Mouse (Mus musculus): ENCODE data around the gene Cecr2. TPM values are rescaled to one million over a fixed set of nuclear protein-coding genes. Genes with fewer than 3 reads are reported as not detected.

The Cecr2 gene
- polyA plus RNA-seq, 1 experiment from 2014 or later: 5.0 TPM

DNA sequence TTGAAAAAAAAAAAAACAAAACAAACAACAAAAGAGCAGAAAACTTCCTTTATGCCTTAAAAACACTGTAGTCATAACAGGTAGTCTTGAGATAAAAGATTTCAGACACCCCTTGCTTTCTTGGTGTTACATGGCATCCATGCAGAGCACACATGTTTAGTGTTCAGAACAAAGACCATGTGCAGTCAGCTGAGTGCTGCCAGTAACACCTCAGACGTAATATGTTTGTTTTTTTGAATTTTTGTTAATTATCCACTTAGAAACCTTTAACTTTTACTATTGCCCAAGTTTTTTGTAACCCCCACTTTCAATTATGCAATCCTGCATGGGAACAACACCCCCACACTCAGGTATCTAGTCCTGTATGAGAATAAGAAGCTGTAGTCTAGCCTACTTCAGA is 42.6 kb downstream of the Cecr2 start:
- Histone ChIP-seq H3K4me2 (ENCODE audit: low read depth, low read length) (0 out of 2 replicates have a peak overlapping the region, but pooled peaks have one; percentile 30), H3K27ac (ENCODE audit: low read depth) (peak overlapping the region; percentile 86), H3K9me3 (ENCODE audit: low read length) (no peaks in the 10 kb centered on the region), H3K27me3 (ENCODE audit: insufficient read depth, low read length) (no peaks in the 10 kb centered on the region), H3K36me3 (replicated peaks; ENCODE audit: insufficient read depth, low read length) (no peaks in the 10 kb centered on the region), H3K4me3 (ENCODE audit: low read depth, low read length) (no peak overlapping the region), H3K9ac (replicated peaks) (no peak overlapping the region), H3K4me1 (ENCODE audit: insufficient read depth) (peaks cover 4% of the 10 kb centered on the region)
- WGBS (ENCODE audit: insufficient replicate concordance): 61% methylated on average over 1 of the region's 1 CpGs
- DNase-seq (no peak), ATAC-seq (peak; percentile 90)
- TF ChIP-seq EP300 (IDR thresholded peaks at IDR 0.05; ENCODE audit: low read depth) (peak; percentile 22; the same call in 1 of the 2 replicates), CTCF (IDR thresholded peaks at IDR 0.05; ENCODE audit: low read depth) (no peak)

DNA sequence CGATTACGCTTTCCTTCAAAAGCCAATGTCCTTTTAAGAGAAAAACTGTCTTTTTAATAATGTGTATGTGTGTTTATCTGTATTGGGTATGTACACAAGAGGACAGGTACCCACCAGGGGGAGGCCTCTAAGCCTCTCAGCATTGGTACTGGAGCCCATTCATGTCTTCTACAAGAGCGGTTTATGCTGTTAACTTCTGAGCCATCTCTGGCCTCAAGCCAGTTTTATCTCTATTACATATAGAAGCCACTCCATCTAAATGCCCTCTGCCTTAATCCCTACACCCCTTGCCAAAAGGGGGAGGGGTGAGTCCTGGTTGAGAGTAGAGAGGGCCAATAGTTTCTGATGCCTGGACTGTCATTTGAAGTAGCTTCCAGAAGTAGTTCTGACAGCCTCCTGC is 48.6 kb downstream of the Cecr2 start:
- H3K9me3 ChIP-seq (ENCODE audit: low read length): no peaks in the 10 kb centered on the region
- no peaks in the 10 kb centered on the region for H3K27me3 ChIP-seq (ENCODE audit: insufficient read depth, low read length)
- TF ChIP-seq CTCF (IDR thresholded peaks at IDR 0.05; ENCODE audit: low read depth): no peak
- no peak for TF ChIP-seq EP300 (IDR thresholded peaks at IDR 0.05; ENCODE audit: low read depth)
- H3K27ac ChIP-seq (ENCODE audit: low read depth): peak overlapping the region; percentile 29; the same call in 1 of the 2 replicates
- no peak overlapping the region for H3K9ac ChIP-seq (replicated peaks)
- no peak for DNase-seq
- 81% methylated on average over 3 of the region's 3 CpGs for WGBS (ENCODE audit: insufficient replicate concordance)
- ATAC-seq: no peak
- no peak overlapping the region for H3K4me3 ChIP-seq (ENCODE audit: low read depth, low read length)
- H3K4me1 ChIP-seq (ENCODE audit: insufficient read depth): peaks cover 15% of the 10 kb centered on the region; the same call in 1 of the 2 replicates
- H3K4me2 ChIP-seq (ENCODE audit: low read depth, low read length): no peak overlapping the region
- H3K36me3 ChIP-seq (replicated peaks; ENCODE audit: insufficient read depth, low read length): no peaks in the 10 kb centered on the region

DNA sequence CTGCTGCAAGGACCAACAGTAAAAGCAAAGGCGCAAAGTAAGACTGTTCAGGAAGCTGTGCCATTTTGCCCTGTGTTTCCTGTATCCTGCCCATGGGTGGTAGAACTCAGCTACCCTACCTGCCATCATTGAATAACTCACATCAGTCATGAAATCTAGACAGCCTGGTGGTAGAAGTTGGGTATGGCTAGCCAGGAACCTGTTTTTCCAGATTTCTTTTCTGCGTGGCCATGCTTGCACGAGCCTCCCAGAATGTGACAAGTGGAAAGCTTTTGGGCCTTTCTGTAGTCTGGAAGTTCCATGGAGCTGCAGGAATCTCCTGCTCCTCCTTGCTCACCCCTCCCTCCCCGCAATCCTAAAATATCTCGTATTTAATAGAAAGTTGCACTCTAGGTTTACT is 49.1 kb downstream of the Cecr2 start:
- TF ChIP-seq EP300 (IDR thresholded peaks at IDR 0.05; ENCODE audit: low read depth) (no peak), CTCF (IDR thresholded peaks at IDR 0.05; ENCODE audit: low read depth) (peak; percentile 22; the same call in 1 of the 2 replicates)
- ATAC-seq (no peak), DNase-seq (no peak)
- Histone ChIP-seq H3K9ac (replicated peaks) (no peak overlapping the region), H3K36me3 (replicated peaks; ENCODE audit: insufficient read depth, low read length) (no peaks in the 10 kb centered on the region), H3K27me3 (ENCODE audit: insufficient read depth, low read length) (no peaks in the 10 kb centered on the region), H3K27ac (ENCODE audit: low read depth) (no peak overlapping the region; the same call in 1 of the 2 replicates), H3K4me3 (ENCODE audit: low read depth, low read length) (no peak overlapping the region), H3K9me3 (ENCODE audit: low read length) (no peaks in the 10 kb centered on the region), H3K4me1 (ENCODE audit: insufficient read depth) (peaks cover 15% of the 10 kb centered on the region; the same call in 1 of the 2 replicates), H3K4me2 (ENCODE audit: low read depth, low read length) (no peak overlapping the region)
- WGBS (ENCODE audit: insufficient replicate concordance): 82% methylated on average over 5 of the region's 5 CpGs

DNA sequence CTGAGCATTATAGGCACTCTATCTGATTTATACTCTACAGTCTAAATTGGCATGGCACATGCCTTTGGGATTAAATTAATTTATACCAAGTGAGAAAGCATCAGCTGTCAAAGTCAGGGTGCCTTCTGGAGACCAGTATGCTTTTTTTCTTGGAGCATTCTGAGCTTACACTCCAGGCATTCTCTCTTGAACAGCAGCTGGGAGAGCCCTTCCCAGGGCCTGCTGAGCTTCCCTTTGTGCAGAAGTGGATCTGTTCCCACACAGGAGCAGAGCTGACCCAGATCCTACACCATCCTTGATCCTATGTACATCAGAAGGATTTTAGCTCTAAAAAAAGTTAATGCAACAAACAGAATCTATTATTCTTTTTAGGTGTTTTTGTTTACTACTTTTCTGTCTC is 49.7 kb downstream of the Cecr2 start:
- TF ChIP-seq EP300 (IDR thresholded peaks at IDR 0.05; ENCODE audit: low read depth): no peak
- TF ChIP-seq CTCF (IDR thresholded peaks at IDR 0.05; ENCODE audit: low read depth): no peak
- no peaks in the 10 kb centered on the region for H3K36me3 ChIP-seq (replicated peaks; ENCODE audit: insufficient read depth, low read length)
- no peaks in the 10 kb centered on the region for H3K9me3 ChIP-seq (ENCODE audit: low read length)
- no peak overlapping the region for H3K9ac ChIP-seq (replicated peaks)
- peaks cover 15% of the 10 kb centered on the region; the same call in 1 of the 2 replicates for H3K4me1 ChIP-seq (ENCODE audit: insufficient read depth)
- DNase-seq: no peak
- H3K27me3 ChIP-seq (ENCODE audit: insufficient read depth, low read length): no peaks in the 10 kb centered on the region
- no peak overlapping the region for H3K27ac ChIP-seq (ENCODE audit: low read depth)
- H3K4me3 ChIP-seq (ENCODE audit: low read depth, low read length): no peak overlapping the region
- H3K4me2 ChIP-seq (ENCODE audit: low read depth, low read length): no peak overlapping the region
- ATAC-seq: no peak

DNA sequence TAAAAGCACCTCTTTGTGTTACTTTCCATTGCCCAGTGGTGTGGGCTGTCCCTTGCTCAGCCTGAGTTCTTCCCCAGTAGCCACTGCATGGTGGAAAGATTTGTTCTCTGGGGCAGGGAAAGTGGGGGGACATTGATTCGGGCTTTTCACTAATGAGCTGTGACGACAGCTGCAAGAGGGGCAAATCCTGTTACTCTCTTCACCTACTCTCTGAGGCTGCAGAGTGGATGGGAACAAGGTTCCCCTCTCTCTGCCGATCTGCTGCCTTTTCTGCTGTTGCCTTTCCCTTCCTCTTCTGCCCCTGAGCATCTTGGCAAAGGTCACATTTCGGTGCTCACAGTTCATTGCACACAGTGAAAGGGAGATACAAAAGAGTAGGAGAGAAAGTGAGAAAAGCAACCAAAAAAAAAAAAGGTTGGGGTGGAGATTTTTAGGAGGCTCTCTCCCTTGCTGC is 50.4 kb downstream of the Cecr2 start:
- H3K27ac ChIP-seq (ENCODE audit: low read depth): no peak overlapping the region
- TF ChIP-seq EP300 (IDR thresholded peaks at IDR 0.05; ENCODE audit: low read depth) (no peak), CTCF (IDR thresholded peaks at IDR 0.05; ENCODE audit: low read depth) (no peak)
- peaks cover 15% of the 10 kb centered on the region; the same call in 1 of the 2 replicates for H3K4me1 ChIP-seq (ENCODE audit: insufficient read depth)
- 32% methylated on average over 4 of the region's 4 CpGs for WGBS (ENCODE audit: insufficient replicate concordance)
- ATAC-seq: no peak
- H3K4me2 ChIP-seq (ENCODE audit: low read depth, low read length): no peak overlapping the region
- no peak for DNase-seq
- no peaks in the 10 kb centered on the region for H3K9me3 ChIP-seq (ENCODE audit: low read length)
- H3K36me3 ChIP-seq (replicated peaks; ENCODE audit: insufficient read depth, low read length): no peaks in the 10 kb centered on the region
- no peak overlapping the region for H3K4me3 ChIP-seq (ENCODE audit: low read depth, low read length)
- no peaks in the 10 kb centered on the region for H3K27me3 ChIP-seq (ENCODE audit: insufficient read depth, low read length)
- H3K9ac ChIP-seq (replicated peaks): no peak overlapping the region

DNA sequence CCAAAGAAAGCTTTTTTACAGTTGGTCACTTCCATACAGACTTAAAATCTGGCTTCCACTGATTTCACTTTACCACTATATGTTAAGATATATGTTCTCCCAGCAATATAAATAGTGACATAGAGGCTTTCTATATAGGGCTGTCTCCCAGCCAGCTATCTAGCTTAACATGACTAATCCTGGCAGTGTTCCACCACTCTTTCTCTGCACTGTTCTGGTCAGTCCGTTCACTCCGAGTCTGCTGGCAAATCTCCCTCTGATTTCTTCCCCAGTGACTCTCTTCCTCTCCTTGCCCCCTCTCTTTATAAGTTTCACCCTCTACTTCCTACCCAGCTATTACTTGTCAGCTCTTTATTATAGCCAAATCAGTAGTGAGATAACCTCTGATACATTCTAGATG is 59.8 kb downstream of the Cecr2 start:
- H3K4me2 ChIP-seq (ENCODE audit: low read depth, low read length): no peak overlapping the region
- DNase-seq (no peak), ATAC-seq (no peak)
- no peaks in the 10 kb centered on the region for H3K9me3 ChIP-seq (ENCODE audit: low read length)
- H3K4me3 ChIP-seq (ENCODE audit: low read depth, low read length): no peak overlapping the region
- WGBS (ENCODE audit: insufficient replicate concordance): 60% methylated on average over 2 of the region's 2 CpGs
- TF ChIP-seq CTCF (IDR thresholded peaks at IDR 0.05; ENCODE audit: low read depth) (no peak), EP300 (IDR thresholded peaks at IDR 0.05; ENCODE audit: low read depth) (no peak)
- H3K27ac ChIP-seq (ENCODE audit: low read depth): no peak overlapping the region
- no peaks in the 10 kb centered on the region for H3K27me3 ChIP-seq (ENCODE audit: insufficient read depth, low read length)
- 0 out of 2 replicates have a peak, but pooled peaks cover 4% of the 10 kb centered on the region for H3K36me3 ChIP-seq (replicated peaks; ENCODE audit: insufficient read depth, low read length)
- H3K4me1 ChIP-seq (ENCODE audit: insufficient read depth): no peaks in the 10 kb centered on the region
- no peak overlapping the region for H3K9ac ChIP-seq (replicated peaks)

All from liver, postnatal 0 days (tissue).